Mouse (Mus musculus) hindbrain, embryonic 13.5 days (tissue): Measurements from ENCODE around the gene Ephb2. TPM values are rescaled to one million over a fixed set of nuclear protein-coding genes. Genes with fewer than 3 reads are reported as not detected.

Experiments used
- ATAC-seq: fragments of 200-750 bp; cut with Nextera tagmentation; 2 replicates; pipeline ENCODE4 v1.8.0; 2017; ENCODE audit warnings: moderate TSS enrichment; ENCODE audit not compliant: low FRiP score
- H3K27ac ChIP-seq: fragments of 300-500 bp; sonication (generic); 2 replicates; pipeline ENCODE4 v1.5.1; 2015; ENCODE audit warnings: inconsistent platforms, mild to moderate bottlenecking, moderate library complexity
- H3K27me3 ChIP-seq: fragments of 300-500 bp; sonication (generic); 2 replicates; pipeline ENCODE4 v1.6.1; 2015; ENCODE audit warnings: mild to moderate bottlenecking, inconsistent platforms
- H3K36me3 ChIP-seq: fragments of 300-500 bp; sonication (generic); 2 replicates; pipeline ENCODE4 v1.6.1; 2015; ENCODE audit warnings: mild to moderate bottlenecking, inconsistent platforms
- H3K4me1 ChIP-seq: fragments of 300-500 bp; sonication (generic); replicated peaks from 2 replicates; pipeline ENCODE4 v1.6.1; 2015; ENCODE audit warnings: inconsistent platforms
- H3K4me2 ChIP-seq: fragments of 300-500 bp; sonication (generic); 2 replicates; pipeline ENCODE4 v1.6.1; 2015; ENCODE audit warnings: inconsistent platforms, mild to moderate bottlenecking, moderate library complexity
- H3K4me3 ChIP-seq: fragments of 300-500 bp; sonication (generic); 2 replicates; pipeline ENCODE4 v1.5.1; 2015; ENCODE audit warnings: mild to moderate bottlenecking, inconsistent platforms
- H3K9ac ChIP-seq: fragments of 300-500 bp; sonication (generic); 2 replicates; pipeline ENCODE4 v1.6.1; 2015; ENCODE audit warnings: mild to moderate bottlenecking, inconsistent platforms
- H3K9me3 ChIP-seq: fragments of 300-500 bp; sonication (generic); 2 replicates; pipeline ENCODE4 v1.6.1; 2016; ENCODE audit warnings: inconsistent platforms
- WGBS: fragments of 180-500 bp; shearing (Covaris S2); methylation state at CpG from one replicate; pipeline ENCODE4 v1.1.7; 2015; 5-methylcytosine and 5-hydroxymethylcytosine counted together
- polyA plus RNA-seq: library from polyadenylated mRNA; unstranded; fragments of >200 nt; fragmentation: Nextera tagmentation; extraction: Ambion mirVana; gene quantifications from 2 replicates; pipeline ENCODE4 v1.2.1, GENCODE M21; 2015

Ephb2 gene
- polyA plus RNA-seq, 1 experiment from 2014 or later = 16.5 TPM

DNA sequence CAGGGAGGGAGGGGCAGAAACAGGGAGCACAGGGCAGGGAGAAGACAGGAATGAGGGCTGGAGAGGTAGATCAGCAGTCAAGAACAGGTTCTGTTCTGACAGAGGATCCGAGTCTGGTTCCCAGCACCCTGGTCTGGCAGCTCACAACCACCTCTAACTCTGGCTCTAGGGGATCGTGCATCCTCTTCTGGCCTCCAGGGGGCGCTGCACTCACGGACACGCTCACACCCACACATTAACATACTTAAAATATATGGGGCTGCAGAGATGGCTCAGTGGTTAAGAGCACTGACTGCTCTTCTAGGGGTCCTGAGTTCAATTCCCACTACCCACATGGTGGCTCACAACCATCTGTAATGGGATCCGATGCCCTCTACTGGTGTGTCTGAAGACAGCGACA, 24.2 kb upstream of the Ephb2 start:
- 85% methylated on average over 7 of the region's 7 CpGs for WGBS
- H3K9me3 ChIP-seq = no peaks in the 10 kb centered on the region
- ATAC-seq = no peak
- H3K9ac ChIP-seq = no peak overlapping the region
- H3K4me2 ChIP-seq = no peak overlapping the region
- H3K4me1 ChIP-seq = peaks cover 28% of the 10 kb centered on the region
- H3K27ac ChIP-seq = no peak overlapping the region
- H3K4me3 ChIP-seq = no peak overlapping the region
- no peaks in the 10 kb centered on the region for H3K27me3 ChIP-seq
- H3K36me3 ChIP-seq = no peaks in the 10 kb centered on the region

DNA sequence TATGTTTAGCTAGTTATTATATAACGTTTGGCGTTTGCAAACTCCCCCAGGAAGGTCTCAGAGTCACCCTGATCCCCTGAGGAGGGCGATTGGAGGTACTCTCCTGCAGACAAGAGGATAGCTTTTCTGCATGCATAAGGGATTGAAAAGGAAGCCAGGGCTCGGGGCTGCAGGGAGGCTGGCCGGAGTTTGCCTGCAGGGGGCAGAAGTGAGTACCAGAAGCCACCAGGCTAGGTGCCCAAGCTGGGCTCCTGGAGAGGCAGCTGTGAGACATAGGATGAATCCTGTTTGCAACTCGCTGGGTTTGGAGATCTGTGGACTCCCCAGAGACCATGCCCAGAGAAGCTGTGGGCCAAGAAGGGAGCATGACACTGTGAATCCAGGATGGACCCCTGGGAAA, 19.3 kb upstream of the Ephb2 start:
- Histone ChIP-seq H3K9me3 (no peaks in the 10 kb centered on the region), H3K4me3 (no peak overlapping the region), H3K4me1 (no peaks in the 10 kb centered on the region), H3K27ac (no peak overlapping the region), H3K4me2 (no peak overlapping the region), H3K27me3 (no peaks in the 10 kb centered on the region), H3K9ac (no peak overlapping the region), H3K36me3 (no peaks in the 10 kb centered on the region)
- 34% methylated on average over 6 of the region's 6 CpGs for WGBS
- ATAC-seq = no peak

DNA sequence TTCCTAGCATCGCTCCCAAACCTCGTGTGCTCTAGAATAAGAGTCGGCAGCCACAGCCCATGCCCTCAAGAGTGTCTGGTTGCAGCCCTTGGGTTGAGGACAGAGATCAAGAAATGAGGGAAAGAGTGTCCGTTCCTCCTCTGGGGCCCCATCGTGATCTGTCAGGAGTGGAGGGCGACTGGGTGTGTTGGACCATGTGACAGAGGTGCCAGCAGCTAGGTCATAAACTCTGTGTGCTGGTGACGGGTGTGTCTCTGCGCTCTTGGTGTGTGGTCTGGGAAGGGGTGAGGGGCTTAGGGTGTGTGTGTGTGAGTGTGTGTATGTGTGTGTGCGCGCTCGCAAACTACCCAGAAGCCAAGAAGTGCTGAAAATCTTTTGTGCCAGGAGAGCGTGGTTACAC, 17.2 kb upstream of the Ephb2 start:
- H3K36me3 ChIP-seq = no peaks in the 10 kb centered on the region
- 0 out of 2 replicates have a peak, but pooled peaks cover 5% of the 10 kb centered on the region for H3K4me1 ChIP-seq
- 88% methylated on average over 12 of the region's 12 CpGs for WGBS
- no peaks in the 10 kb centered on the region for H3K27me3 ChIP-seq
- no peaks in the 10 kb centered on the region for H3K9me3 ChIP-seq
- ATAC-seq = no peak
- no peak overlapping the region for H3K27ac ChIP-seq
- no peak overlapping the region for H3K9ac ChIP-seq
- H3K4me2 ChIP-seq = no peak overlapping the region
- no peak overlapping the region for H3K4me3 ChIP-seq

DNA sequence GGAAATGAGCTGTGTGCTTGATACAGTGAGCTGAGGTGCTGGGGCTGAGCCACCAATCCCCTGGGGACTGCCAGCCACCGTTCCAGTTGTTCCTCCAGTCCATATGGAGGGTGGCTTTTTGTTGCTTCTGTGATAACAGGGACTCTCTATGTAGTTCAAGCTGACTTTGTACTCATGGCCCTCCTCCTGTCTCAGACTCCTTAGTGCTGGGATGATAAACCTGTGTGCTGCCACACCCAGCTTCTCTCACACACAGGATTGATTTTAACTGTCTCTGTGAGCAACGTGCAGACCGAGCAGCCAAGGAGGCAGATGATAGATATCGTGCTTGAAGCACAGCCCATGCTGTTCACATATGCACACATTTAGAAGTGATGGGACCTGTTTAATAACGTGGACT, 16.3 kb upstream of the Ephb2 start:
- no peak overlapping the region for H3K4me2 ChIP-seq
- no peaks in the 10 kb centered on the region for H3K9me3 ChIP-seq
- no peak overlapping the region for H3K9ac ChIP-seq
- peaks cover 9% of the 10 kb centered on the region; the same call in 1 of the 2 replicates for H3K4me1 ChIP-seq
- H3K36me3 ChIP-seq = no peaks in the 10 kb centered on the region
- WGBS = 62% methylated on average over 5 of the region's 5 CpGs
- H3K27me3 ChIP-seq = no peaks in the 10 kb centered on the region
- no peak for ATAC-seq
- H3K4me3 ChIP-seq = no peak overlapping the region
- H3K27ac ChIP-seq = no peak overlapping the region

DNA sequence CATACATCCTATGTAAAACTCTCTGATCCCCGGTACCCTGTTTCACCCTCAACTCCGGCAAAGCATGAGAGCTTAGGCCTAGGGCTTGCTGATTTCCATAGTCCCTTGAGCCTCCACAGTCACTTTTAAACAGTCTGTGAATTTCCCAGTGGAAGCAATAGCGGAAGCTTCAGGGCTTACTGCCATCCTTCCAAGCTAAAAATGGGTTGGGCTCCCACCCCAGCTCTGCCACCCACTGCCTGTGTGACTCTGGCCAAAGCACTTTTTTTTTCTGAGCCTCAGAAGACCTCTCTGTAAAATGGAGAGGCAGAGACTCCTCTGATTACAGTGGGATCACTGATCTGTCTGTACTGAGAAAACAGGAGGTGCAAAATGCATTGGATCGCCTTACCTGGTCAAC, 12.8 kb upstream of the Ephb2 start:
- Histone ChIP-seq H3K4me1 (peaks cover 14% of the 10 kb centered on the region; the same call in 1 of the 2 replicates), H3K27ac (no peak overlapping the region), H3K36me3 (no peaks in the 10 kb centered on the region), H3K4me3 (no peak overlapping the region), H3K9ac (no peak overlapping the region), H3K9me3 (no peaks in the 10 kb centered on the region), H3K4me2 (no peak overlapping the region), H3K27me3 (no peaks in the 10 kb centered on the region)
- no peak for ATAC-seq
- WGBS = 78% methylated on average over 4 of the region's 4 CpGs

DNA sequence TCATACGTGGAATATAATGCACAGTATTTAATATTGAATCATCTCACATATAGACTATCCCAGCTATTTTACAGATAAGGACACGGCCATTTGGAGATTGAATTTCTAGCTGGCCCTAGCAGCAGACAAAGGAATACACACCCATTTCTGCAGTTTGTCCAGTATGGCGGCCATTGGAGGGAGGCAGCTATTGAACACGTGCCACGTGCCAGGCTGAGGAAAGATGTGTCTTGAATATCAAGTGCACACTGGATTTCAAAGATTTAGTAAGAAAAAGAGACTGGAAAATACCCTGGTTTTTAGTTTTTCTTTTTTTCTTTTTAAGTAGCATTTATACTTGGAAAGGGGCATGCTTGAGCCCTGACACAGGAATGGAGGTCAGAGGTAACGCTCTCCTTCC, 11.4 kb upstream of the Ephb2 start:
- ATAC-seq = no peak
- Histone ChIP-seq H3K27me3 (no peaks in the 10 kb centered on the region), H3K4me1 (peaks cover 14% of the 10 kb centered on the region; the same call in 1 of the 2 replicates), H3K27ac (no peak overlapping the region), H3K9me3 (no peaks in the 10 kb centered on the region), H3K36me3 (no peaks in the 10 kb centered on the region), H3K4me3 (no peak overlapping the region), H3K4me2 (no peak overlapping the region), H3K9ac (no peak overlapping the region)
- WGBS = 56% methylated on average over 6 of the region's 6 CpGs

DNA sequence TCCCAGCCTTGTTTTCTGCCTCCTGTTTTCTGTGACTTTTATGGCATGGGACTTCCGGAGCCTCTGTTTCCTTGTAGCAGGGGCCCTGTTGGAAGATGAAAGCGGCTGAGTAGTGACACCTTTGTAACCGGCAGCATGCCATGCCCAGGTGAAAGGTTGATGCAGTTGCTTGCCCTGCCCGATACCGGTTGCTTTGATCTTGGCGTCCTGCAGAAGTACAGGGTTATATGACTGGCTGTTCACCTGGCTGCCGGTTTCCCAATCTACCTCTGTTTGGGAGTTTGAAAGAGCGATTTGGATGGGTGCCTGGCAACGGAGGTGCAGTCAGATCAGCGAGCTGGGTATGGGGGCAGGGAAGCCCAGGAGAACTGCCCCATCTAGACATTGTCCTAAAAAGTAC, 7.0 kb upstream of the Ephb2 start:
- Histone ChIP-seq H3K27me3 (no peaks in the 10 kb centered on the region; the same call in 1 of the 2 replicates), H3K4me1 (peaks cover 31% of the 10 kb centered on the region), H3K9ac (no peak overlapping the region), H3K9me3 (no peaks in the 10 kb centered on the region), H3K4me3 (no peak overlapping the region), H3K4me2 (no peak overlapping the region), H3K27ac (no peak overlapping the region), H3K36me3 (no peaks in the 10 kb centered on the region)
- WGBS = 90% methylated on average over 10 of the region's 10 CpGs
- no peak for ATAC-seq

DNA sequence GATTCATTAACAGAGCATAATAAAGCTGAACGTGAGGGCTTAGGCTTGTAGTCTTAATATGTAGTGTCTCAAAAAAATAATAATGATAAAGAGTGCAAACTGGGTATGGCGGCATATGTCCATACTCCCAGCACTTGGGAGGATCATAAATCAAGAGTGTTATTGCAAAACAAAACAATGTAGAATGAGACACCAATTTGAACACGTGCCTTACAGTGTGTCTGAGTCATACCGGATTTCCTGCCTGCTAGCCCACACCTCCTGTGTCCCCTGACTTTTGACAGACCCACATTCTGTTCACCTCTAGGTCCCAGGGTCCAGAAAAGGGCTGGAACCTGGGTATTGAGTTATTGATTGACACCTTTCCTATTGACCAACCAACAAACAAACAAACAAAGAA, 6.2 kb upstream of the Ephb2 start:
- no peaks in the 10 kb centered on the region; the same call in 1 of the 2 replicates for H3K27me3 ChIP-seq
- H3K4me3 ChIP-seq = no peak overlapping the region
- H3K9me3 ChIP-seq = no peaks in the 10 kb centered on the region
- no peak overlapping the region for H3K4me2 ChIP-seq
- H3K9ac ChIP-seq = no peak overlapping the region
- H3K27ac ChIP-seq = no peak overlapping the region
- no peaks in the 10 kb centered on the region for H3K36me3 ChIP-seq
- peaks cover 36% of the 10 kb centered on the region for H3K4me1 ChIP-seq
- no peak for ATAC-seq
- WGBS = 90% methylated on average over 4 of the region's 4 CpGs

DNA sequence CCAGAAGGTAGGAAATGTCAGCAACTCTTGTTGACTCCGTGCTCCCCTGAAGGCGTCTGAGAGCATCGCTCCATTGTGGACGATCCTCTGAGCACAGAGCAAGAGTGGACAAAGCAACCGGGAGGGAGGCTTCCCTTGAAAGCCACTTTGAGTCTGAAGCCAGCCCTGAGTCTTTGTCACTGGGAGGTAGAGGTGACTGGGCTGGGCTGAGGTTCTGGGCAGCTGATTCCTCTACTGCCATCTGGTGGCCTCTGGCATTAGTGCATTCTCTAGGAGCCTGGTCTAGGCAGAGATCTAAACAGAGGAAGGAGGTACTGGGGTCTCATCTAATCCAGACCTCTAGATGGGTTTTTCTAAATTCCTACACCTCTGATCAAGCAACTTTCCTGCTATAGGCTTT, 5.3 kb upstream of the Ephb2 start:
- Histone ChIP-seq H3K36me3 (no peaks in the 10 kb centered on the region), H3K4me3 (no peak overlapping the region), H3K9me3 (no peaks in the 10 kb centered on the region), H3K4me1 (peaks cover 44% of the 10 kb centered on the region), H3K9ac (no peak overlapping the region), H3K27ac (no peak overlapping the region), H3K4me2 (no peak overlapping the region), H3K27me3 (no peaks in the 10 kb centered on the region; the same call in 1 of the 2 replicates)
- ATAC-seq = peak; percentile 19; the same call in 1 of the 2 replicates
- 7% methylated on average over 5 of the region's 5 CpGs for WGBS

DNA sequence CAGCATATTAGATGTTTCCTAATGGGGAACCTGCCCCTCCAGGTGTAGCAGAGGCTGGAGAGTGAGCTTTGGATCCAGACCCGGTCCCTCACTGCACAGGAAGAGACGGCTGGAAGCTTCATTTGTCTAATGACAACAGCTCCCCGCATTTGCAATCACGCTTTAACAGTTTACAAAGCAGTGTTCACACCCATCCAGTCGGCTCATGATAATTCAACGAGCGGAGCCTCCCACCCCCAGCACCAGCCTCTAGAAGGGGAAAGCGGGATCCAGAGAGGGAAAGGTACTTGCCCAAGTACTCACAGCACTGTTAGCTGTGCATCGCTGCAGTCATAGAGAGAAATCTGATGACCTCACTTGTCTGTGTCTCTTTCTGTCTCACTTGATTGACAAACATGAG, 2.7 kb upstream of the Ephb2 start:
- Histone ChIP-seq H3K4me2 (no peak overlapping the region), H3K9me3 (no peaks in the 10 kb centered on the region), H3K27me3 (no peaks in the 10 kb centered on the region; the same call in 1 of the 2 replicates), H3K9ac (peak overlapping the region; percentile 24; the same call in 1 of the 2 replicates), H3K27ac (no peak overlapping the region), H3K4me3 (no peak overlapping the region), H3K4me1 (peaks cover 55% of the 10 kb centered on the region), H3K36me3 (no peaks in the 10 kb centered on the region)
- WGBS = 37% methylated on average over 9 of the region's 9 CpGs
- ATAC-seq = no peak

DNA sequence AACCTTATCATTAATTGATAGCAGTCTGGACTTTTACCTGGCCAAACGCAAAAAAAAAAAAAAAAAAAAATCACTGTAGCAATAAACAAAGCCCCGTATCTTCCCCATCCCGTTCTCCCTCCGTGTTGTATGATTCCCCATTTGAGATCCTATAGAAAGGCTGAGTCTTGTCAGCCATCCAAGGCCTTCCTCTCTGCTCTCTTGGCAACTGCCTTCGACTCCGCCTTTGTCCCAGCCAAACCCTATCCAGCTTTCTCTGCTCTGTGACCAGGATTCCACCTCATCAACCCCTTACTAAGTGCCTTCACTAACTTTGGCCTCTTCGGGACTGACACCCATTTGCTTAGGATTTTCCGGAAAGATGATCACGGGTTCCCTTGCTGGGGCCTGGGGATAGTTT, 2.2 kb upstream of the Ephb2 start:
- Histone ChIP-seq H3K4me2 (no peak overlapping the region), H3K36me3 (no peaks in the 10 kb centered on the region), H3K4me1 (peaks cover 59% of the 10 kb centered on the region), H3K27ac (no peak overlapping the region), H3K4me3 (no peak overlapping the region), H3K27me3 (no peaks in the 10 kb centered on the region; the same call in 1 of the 2 replicates), H3K9me3 (no peaks in the 10 kb centered on the region), H3K9ac (peak overlapping the region; percentile 24; the same call in 1 of the 2 replicates)
- ATAC-seq = no peak
- WGBS = 65% methylated on average over 9 of the region's 9 CpGs

DNA sequence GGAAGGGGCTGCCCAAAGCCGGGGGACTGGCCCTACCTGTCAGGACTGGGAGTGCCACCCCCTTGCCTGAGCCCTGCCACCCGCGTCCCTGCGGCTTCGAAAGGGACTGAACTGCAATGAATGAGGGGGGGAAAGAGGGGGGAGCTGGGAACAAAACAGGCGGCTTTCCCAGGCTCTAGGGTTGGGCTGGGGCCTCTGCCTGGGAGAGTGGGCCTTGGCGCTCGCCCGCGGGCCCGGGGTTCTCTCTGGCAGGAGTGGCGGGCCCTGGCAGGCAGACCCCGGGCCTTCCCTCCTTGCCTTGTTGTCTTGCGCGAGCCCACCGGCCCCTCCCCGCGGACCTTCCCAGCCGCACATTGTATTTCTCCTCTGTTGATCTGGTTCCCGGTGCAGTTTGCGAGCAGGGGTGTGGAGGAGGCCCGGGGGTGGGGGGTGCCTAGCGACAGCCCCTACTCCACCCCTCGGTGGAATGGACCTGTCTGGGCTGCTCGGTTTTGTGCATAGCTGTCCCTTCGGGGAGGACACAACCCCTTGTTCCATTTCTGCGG, 671 bp upstream of the Ephb2 start:
- Histone ChIP-seq H3K4me3 (peak overlapping the region; percentile 96), H3K4me2 (peak overlapping the region; percentile 91), H3K27ac (peak overlapping the region; percentile 100), H3K36me3 (no peaks in the 10 kb centered on the region), H3K4me1 (peaks cover 75% of the 10 kb centered on the region), H3K9ac (peak overlapping the region; percentile 98), H3K9me3 (no peaks in the 10 kb centered on the region), H3K27me3 (no peaks in the 10 kb centered on the region; the same call in 1 of the 2 replicates)
- WGBS = 1% methylated on average over 27 of the region's 27 CpGs
- peak; percentile 83 for ATAC-seq

DNA sequence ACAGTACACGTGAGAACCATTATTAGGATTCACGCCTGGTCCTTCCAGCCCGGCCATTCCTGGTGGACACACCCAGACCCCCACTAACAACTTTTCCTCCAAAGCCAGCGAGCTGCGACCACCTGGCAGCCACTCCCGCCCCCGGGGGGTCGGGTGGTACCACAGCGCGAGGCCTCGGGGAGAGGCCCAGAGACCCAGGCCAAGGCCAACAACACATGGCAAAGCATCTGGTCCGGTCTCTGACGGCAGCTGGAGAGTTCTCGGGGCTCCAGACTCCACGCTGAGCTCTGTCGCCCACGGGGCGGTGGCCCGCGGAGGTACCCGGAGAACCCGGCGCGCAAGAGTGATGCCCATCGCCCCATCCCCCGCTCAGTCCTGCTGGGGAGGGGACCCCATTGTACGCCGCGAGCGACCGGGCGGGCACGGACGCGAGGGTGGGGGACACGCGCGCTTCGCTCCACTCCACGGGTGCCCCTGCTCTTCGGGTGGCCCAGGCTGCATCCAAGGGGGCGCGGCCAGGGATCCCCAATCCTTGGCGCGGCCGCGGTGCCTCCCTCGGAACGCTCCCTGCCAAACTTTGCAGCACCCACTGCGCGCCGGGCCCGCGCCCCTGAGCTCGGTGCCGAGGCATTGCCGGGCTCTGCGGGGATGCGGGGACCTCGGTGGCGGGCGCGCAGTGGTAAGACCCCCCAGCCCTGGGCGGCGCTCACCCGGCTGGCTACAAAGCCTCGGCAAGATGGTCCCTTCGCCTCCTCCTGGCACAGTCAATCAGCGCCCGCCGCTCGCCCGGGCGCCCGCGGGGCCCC, 770 bp downstream of the Ephb2 start:
- no peaks in the 10 kb centered on the region for H3K36me3 ChIP-seq
- peak overlapping the region; percentile 96 for H3K4me3 ChIP-seq
- no peaks in the 10 kb centered on the region for H3K27me3 ChIP-seq
- peak overlapping the region; percentile 91 for H3K4me2 ChIP-seq
- no peaks in the 10 kb centered on the region for H3K9me3 ChIP-seq
- ATAC-seq = peak; percentile 47
- peak overlapping the region; percentile 98 for H3K9ac ChIP-seq
- peaks cover 81% of the 10 kb centered on the region for H3K4me1 ChIP-seq
- H3K27ac ChIP-seq = peak overlapping the region; percentile 100
- under 1% methylated on average over 63 of the region's 76 CpGs for WGBS
